Mouse (Mus musculus) kidney, embryonic 16.5 days (tissue): Measurements from ENCODE around the gene Nbr1. TPM values are rescaled to one million over a fixed set of nuclear protein-coding genes. Genes with fewer than 3 reads are reported as not detected.
"Not testable (repeated sequence)": the region's sequence is repeated elsewhere in the genome, so short reads cannot be mapped to it uniquely, and the experiment has no call there.

ENCODE experiments used
- ATAC-seq: fragments of 200-750 bp; cut with Nextera tagmentation; 2 replicates; pipeline ENCODE4 v1.8.0; 2017; ENCODE audit warnings: moderate TSS enrichment; ENCODE audit not compliant: low FRiP score, low TSS enrichment
- H3K27ac ChIP-seq: fragments of 300-500 bp; sonication (generic); 2 replicates; pipeline ENCODE4 v1.5.1; 2014; ENCODE audit warnings: low read length
- H3K27me3 ChIP-seq: fragments of 300-500 bp; sonication (generic); 2 replicates; pipeline ENCODE4 v1.6.1; 2014; ENCODE audit warnings: low read length, control low read depth, mixed read lengths; ENCODE audit not compliant: insufficient read depth
- H3K36me3 ChIP-seq: fragments of 300-500 bp; sonication (generic); 2 replicates; pipeline ENCODE4 v1.6.1; 2014; ENCODE audit warnings: low read length, control low read depth, mixed read lengths; ENCODE audit not compliant: insufficient read depth
- H3K4me1 ChIP-seq: fragments of 300-500 bp; sonication (generic); 2 replicates; pipeline ENCODE4 v1.6.1; 2014; ENCODE audit warnings: low read length, control low read depth, mixed read lengths; ENCODE audit not compliant: insufficient read depth
- H3K4me2 ChIP-seq: fragments of 300-500 bp; sonication (generic); replicated peaks from 2 replicates; pipeline ENCODE4 v1.6.1; 2014; ENCODE audit warnings: low read depth, low read length
- H3K4me3 ChIP-seq: fragments of 300-500 bp; sonication (generic); 2 replicates; pipeline ENCODE4 v1.5.1; 2014; ENCODE audit warnings: mild to moderate bottlenecking, low read length
- H3K9ac ChIP-seq: fragments of 300-500 bp; sonication (generic); replicated peaks from 2 replicates; pipeline ENCODE4 v1.6.1; 2014; ENCODE audit warnings: low read length
- H3K9me3 ChIP-seq: fragments of 300-500 bp; sonication (generic); 2 replicates; pipeline ENCODE4 v1.6.1; 2016; ENCODE audit warnings: low read length, control low read depth
- WGBS: fragments of 180-500 bp; shearing (Covaris S2); extraction: QIAGEN DNeasy Blood & Tissue Kit; methylation state at CpG from one replicate; pipeline ENCODE4 v1.1.7; 2014; 5-methylcytosine and 5-hydroxymethylcytosine counted together
- polyA plus RNA-seq: library from polyadenylated mRNA; unstranded; fragments of >200 nt; fragmentation: Nextera tagmentation; extraction: Ambion mirVana; gene quantifications from 2 replicates; pipeline ENCODE4 v1.2.1, GENCODE M21; 2015

The Nbr1 gene
- polyA plus RNA-seq, 1 experiment from 2014 or later = 84.7 TPM

DNA sequence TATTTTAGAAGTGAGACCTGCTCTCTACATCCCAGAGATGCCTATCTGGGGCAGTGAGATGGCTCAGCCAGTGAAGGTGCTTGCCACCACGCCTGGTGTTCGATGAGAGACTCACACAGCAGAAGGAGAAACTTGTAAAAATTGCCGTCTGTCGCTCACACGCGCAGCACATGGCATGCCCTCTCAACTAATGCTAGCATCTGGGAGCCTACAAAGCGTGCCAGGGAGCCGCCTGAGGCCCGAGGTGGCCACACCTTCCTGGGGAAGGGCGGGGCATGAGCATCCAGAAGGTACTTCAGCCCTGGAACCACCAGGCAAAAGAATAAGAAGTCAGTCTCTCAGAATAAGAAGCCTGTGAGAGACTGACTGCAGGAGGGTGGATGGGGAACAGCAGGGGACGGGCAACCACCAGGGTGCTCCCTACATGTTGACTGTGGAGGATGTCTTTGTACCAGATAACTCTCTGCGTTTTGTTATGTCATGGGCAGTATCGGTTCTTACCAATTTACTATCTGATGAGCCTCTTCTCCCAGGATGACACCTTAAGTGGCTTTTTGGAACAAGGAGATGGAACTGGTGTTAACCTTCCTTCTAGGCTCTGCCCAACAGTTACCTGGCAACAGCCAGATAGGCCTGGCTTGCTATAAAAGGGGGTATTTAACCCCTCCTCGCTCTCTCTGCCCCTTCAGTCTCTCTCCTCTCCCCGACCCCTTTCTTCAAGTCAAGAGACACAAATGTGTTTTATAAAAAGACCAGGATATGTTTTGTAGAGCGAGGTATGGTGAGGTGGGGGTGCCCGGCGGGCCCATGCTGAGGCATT, 65.2 kb downstream of the Nbr1 start:
- Histone ChIP-seq H3K9me3 (no peaks in the 10 kb centered on the region), H3K36me3 (no peaks in the 10 kb centered on the region), H3K4me2 (no peak overlapping the region), H3K27ac (no peak overlapping the region), H3K9ac (no peak overlapping the region), H3K27me3 (no peaks in the 10 kb centered on the region), H3K4me3 (no peak overlapping the region), H3K4me1 (peaks cover 6% of the 10 kb centered on the region; the same call in 1 of the 2 replicates)
- ATAC-seq = no peak
- 25% methylated on average over 18 of the region's 18 CpGs for WGBS

GRCm38 (mm10) chr11:101617849-101618248, 65.9 kb downstream of the Nbr1 start:
- no peaks in the 10 kb centered on the region for H3K36me3 ChIP-seq
- H3K4me1 ChIP-seq = peaks cover 6% of the 10 kb centered on the region; the same call in 1 of the 2 replicates
- H3K9me3 ChIP-seq = no peaks in the 10 kb centered on the region
- no peak overlapping the region for H3K27ac ChIP-seq
- H3K9ac ChIP-seq = no peak overlapping the region
- no peak overlapping the region for H3K4me3 ChIP-seq
- no peaks in the 10 kb centered on the region for H3K27me3 ChIP-seq
- peak; percentile 63; the same call in 1 of the 2 replicates for ATAC-seq
- peak overlapping the region; percentile 25; the same call in 1 of the 2 replicates for H3K4me2 ChIP-seq
- 15% methylated on average over 8 of the region's 8 CpGs for WGBS

- no peak for ATAC-seq
- no peaks in the 10 kb centered on the region for H3K27me3 ChIP-seq
- H3K4me2 ChIP-seq = no peak overlapping the region
- 80% methylated on average over 3 of the region's 3 CpGs for WGBS
- no peaks in the 10 kb centered on the region for H3K9me3 ChIP-seq
- H3K4me3 ChIP-seq = no peak overlapping the region
- no peaks in the 10 kb centered on the region for H3K36me3 ChIP-seq
- peaks cover 6% of the 10 kb centered on the region; the same call in 1 of the 2 replicates for H3K4me1 ChIP-seq
- no peak overlapping the region for H3K27ac ChIP-seq
- H3K9ac ChIP-seq = no peak overlapping the region
Measured at GRCm38 (mm10) chr11:101618596-101618995, 66.6 kb downstream of the Nbr1 start.

DNA sequence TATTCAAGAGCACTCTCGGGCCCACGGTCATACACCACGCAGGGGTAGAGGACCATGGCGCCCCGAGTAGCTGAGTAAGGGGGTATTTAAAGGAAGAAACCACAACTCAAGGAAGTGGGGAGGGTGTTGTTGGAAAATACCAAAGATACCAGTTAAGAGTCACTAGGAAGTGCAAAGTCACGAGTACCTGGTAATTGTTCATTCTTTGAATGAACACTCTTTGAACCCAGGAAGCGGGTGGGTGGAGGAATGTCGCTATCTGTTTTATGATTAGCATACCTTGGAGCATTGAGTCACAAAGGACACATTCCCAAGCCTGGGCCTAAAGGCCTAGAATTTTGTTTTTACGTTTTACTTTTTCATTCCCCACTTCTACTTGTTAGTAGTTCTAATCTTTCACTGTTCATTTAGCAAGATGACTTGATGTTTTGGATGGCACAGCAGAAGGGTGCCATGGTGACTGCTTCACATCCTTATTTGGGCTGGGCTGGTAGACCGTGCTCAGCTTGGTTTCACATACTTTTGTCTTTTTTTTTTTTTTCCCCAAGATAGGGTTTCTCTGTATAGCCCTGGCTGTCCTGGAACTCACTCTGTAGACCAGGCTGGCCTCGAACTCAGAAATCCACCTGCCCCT, 68.2 kb downstream of the Nbr1 start:
- H3K36me3 ChIP-seq, H3K9ac ChIP-seq, H3K27ac ChIP-seq, H3K4me2 ChIP-seq, H3K27me3 ChIP-seq, H3K9me3 ChIP-seq, H3K4me3 ChIP-seq, ATAC-seq, H3K4me1 ChIP-seq: not testable (repeated sequence)
- WGBS = 74% methylated on average over 11 of the region's 11 CpGs

- 1% methylated on average over 8 of the region's 8 CpGs for WGBS
- ATAC-seq = peak; percentile 11; the same call in 1 of the 2 replicates
- H3K9ac ChIP-seq = peak overlapping the region; percentile 78
- H3K27ac ChIP-seq = peak overlapping the region; percentile 100
- peaks cover 6% of the 10 kb centered on the region; the same call in 1 of the 2 replicates for H3K4me1 ChIP-seq
- peak overlapping the region; percentile 51 for H3K4me3 ChIP-seq
- H3K4me2 ChIP-seq = peak overlapping the region; percentile 80
- no peaks in the 10 kb centered on the region for H3K27me3 ChIP-seq
- no peaks in the 10 kb centered on the region for H3K36me3 ChIP-seq
- H3K9me3 ChIP-seq = no peaks in the 10 kb centered on the region
Measured at GRCm38 (mm10) chr11:101626649-101626994, 74.7 kb downstream of the Nbr1 start.

DNA sequence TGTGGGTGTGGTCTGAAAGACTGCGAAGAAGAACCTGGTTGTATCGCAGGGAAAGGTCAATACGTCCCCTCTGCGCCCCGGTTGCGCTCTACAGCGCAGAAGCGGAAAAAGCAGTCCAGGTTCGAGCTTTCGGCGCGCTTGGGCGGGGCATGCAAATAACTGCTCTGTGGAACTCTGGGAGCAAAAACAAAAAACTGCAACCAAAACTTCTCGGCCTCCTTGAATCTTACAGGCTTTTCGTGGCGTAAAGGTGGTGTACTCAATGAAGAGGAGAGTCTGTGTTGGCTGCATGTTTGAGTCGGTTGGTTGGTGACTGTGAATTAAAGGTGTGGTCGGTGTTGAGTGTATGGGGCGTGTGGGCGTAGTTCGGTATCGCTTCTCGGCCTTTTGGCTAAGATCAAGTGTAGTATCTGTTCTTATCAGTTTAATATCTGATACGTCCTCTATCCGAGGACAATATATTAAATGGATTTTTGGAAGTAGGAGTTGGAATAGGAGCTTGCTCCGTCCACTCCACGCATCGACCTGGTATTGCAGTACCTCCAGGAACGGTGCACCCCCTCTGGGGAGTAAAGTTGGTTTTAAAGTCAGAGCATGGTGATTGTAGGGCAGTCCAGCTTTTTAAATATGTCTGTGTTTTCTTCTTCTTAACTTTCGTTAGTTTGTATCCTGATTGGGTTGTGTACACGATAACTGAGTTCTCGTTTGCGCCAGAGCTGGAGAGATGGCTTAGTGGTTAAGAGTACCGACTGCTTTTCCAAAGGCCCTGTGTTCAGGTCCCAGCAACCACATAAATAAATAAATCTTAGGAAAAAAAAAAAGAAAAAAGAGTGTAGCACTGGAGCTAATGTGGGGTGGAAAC, 75.3 kb downstream of the Nbr1 start, which contains the start of gene Rdm1:
Gene Rdm1, plus strand, starts transcription at position 201 of the 862 bp plus-strand sequence.
- H3K4me3 ChIP-seq = peak within 1 kb of the TSS; percentile 66
- H3K27me3 ChIP-seq = no peaks in the 10 kb centered on the region
- no peaks in the 10 kb centered on the region for H3K9me3 ChIP-seq
- peak; percentile 97 for ATAC-seq
- under 1% methylated on average over 32 of the region's 34 CpGs for WGBS
- H3K4me1 ChIP-seq = peaks cover 6% of the 10 kb centered on the region; the same call in 1 of the 2 replicates
- H3K4me2 ChIP-seq = peak within 1 kb of the TSS; percentile 80
- H3K27ac ChIP-seq = peak within 1 kb of the TSS; percentile 100
- peak within 1 kb of the TSS; percentile 94 for H3K9ac ChIP-seq
- H3K36me3 ChIP-seq = no peaks in the 10 kb centered on the region

DNA sequence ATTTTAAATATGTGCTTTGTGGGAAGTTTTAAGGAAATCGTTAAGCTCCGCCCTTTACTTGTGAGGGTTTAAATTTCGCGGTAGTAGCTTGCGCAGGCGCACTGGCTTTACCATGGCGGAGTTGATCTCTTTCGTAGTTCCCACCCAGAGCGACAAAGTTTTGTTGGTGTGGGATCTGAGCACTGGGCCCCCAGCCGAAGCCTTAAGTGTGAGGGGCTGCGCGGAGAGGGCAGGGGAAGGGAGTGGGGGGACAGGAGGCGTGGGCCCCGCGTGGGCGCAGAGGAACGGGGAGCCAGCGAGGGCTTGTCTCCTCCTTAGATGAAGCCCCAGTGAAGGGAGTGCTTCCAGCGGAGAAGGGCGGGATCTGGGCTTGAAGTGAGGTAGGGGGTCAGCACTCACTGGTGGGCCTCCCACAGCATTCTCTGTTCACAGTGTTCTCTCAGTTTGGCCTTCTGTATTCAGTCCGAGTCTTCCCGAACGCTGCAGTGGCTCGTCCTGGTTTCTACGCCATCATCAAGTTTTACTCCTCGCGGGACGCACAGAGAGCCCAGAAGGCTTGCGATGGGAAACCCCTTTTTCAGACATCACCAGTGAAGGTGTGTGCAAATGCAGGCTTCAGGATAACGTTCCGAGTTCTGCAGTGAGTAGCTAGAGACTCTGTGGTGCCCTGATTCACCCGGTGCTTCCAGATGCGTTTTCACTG, 76.1 kb downstream of the Nbr1 start:
- peak; percentile 53 for ATAC-seq
- no peaks in the 10 kb centered on the region for H3K36me3 ChIP-seq
- H3K9me3 ChIP-seq = no peaks in the 10 kb centered on the region
- no peaks in the 10 kb centered on the region for H3K27me3 ChIP-seq
- H3K27ac ChIP-seq = peak overlapping the region; percentile 100
- peak overlapping the region; percentile 94 for H3K9ac ChIP-seq
- peaks cover 6% of the 10 kb centered on the region; the same call in 1 of the 2 replicates for H3K4me1 ChIP-seq
- H3K4me3 ChIP-seq = peak overlapping the region; percentile 66
- under 1% methylated on average over 33 of the region's 33 CpGs for whole genome bisulfite sequencing
- peak overlapping the region; percentile 80 for H3K4me2 ChIP-seq

- not testable (repeated sequence) for ATAC-seq, H3K36me3 ChIP-seq, H3K27me3 ChIP-seq, H3K9me3 ChIP-seq, H3K27ac ChIP-seq, H3K4me1 ChIP-seq, H3K9ac ChIP-seq
- Histone ChIP-seq H3K4me3 (0 out of 2 replicates have a peak overlapping the region, but pooled peaks have one; percentile 15), H3K4me2 (peak overlapping the region; percentile 80)
- WGBS = 73% methylated on average over 4 of the region's 5 CpGs
Measured at GRCm38 (mm10) chr11:101628733-101629417, 76.9 kb downstream of the Nbr1 start.
